Mouse (Mus musculus): Measurements from ENCODE around the gene Ddc.

GRCm38 (mm10) chr11:11785457-11785856, 112.5 kb downstream of the Ddc start:
- no peak for TF ChIP-seq CTCF (IDR thresholded peaks at IDR 0.05)
- TF ChIP-seq EP300 (IDR thresholded peaks at IDR 0.05; ENCODE audit: insufficient read depth, low read depth, low read length) = no peak
